Mouse (Mus musculus): ENCODE data around the gene Serpina16. TPM values are rescaled to one million over a fixed set of nuclear protein-coding genes. Genes with fewer than 3 reads are reported as not detected.

The Serpina16 gene
- total RNA-seq (2023), result not detected

GRCm38 (mm10) chr12:103676039-103676438 is at the start of gene Serpina16:
Gene Serpina16, minus strand, starts transcription at chr12:103676139.

GRCm38 (mm10) chr12:103695429-103695828 is 19.5 kb upstream of the Serpina16 start, which contains the start of gene Serpina1f:
Gene Serpina1f, minus strand, starts transcription at chr12:103695529.

GRCm38 (mm10) chr12:103656848-103657626 is 18.9 kb downstream of the Serpina16 start, which contains the start of gene Serpina6:
Gene Serpina6, minus strand, starts transcription at chr12:103657212.

GRCm38 (mm10) chr12:103631203-103631612 is 44.7 kb downstream of the Serpina16 start, which contains the start of gene Serpina10:
Gene Serpina10, minus strand, starts transcription at chr12:103631444.

Other genes starting within 250 kb of the Serpina16 start
- gene Ifi27, start 241.9 kb downstream of the Serpina16 start, total RNA-seq (2023), result 211 TPM
- gene Ifi27l2a, start 232.5 kb downstream of the Serpina16 start, total RNA-seq (2023), result 182 TPM
- not detected for gene Ifi27l2b, start 218.9 kb downstream of the Serpina16 start, total RNA-seq (2023)
- gene Ppp4r4, start 143.9 kb downstream of the Serpina16 start, total RNA-seq (2023), result not detected
- gene Serpina10, start 44.7 kb downstream of the Serpina16 start, total RNA-seq (2023), result not detected
- gene Serpina6, start 18.9 kb downstream of the Serpina16 start, total RNA-seq (2023), result not detected
- gene Serpina1f, start 19.4 kb upstream of the Serpina16 start, total RNA-seq (2023), result not detected
- not detected for gene Serpina1d, start 97.5 kb upstream of the Serpina16 start, total RNA-seq (2023)
- gene Serpina1b, start 154.2 kb upstream of the Serpina16 start, total RNA-seq (2023), result not detected
- gene Serpina1a, start 187.4 kb upstream of the Serpina16 start, total RNA-seq (2023), result not detected
- gene Serpina1c, start 228.7 kb upstream of the Serpina16 start, total RNA-seq (2023), result not detected

All from CD8-positive naive resting alpha-beta T cell, adult 57 days (primary cell).